Mouse (Mus musculus): ENCODE data around the gene Kat6b. TPM values are rescaled to one million over a fixed set of nuclear protein-coding genes. Genes with fewer than 3 reads are reported as not detected.

Gene Kat6b
- polyA plus RNA-seq, 1 experiment from 2014 or later = 7.2 TPM

- 83% methylated on average over 2 of the region's 2 CpGs for WGBS
- no peak for TF ChIP-seq CTCF (IDR thresholded peaks at IDR 0.05; ENCODE audit: low read depth)
- H3K36me3 ChIP-seq (ENCODE audit: insufficient read depth, low read length) = no peaks in the 10 kb centered on the region
- no peaks in the 10 kb centered on the region for H3K27me3 ChIP-seq (ENCODE audit: insufficient read depth, low read length)
- no peak overlapping the region for H3K27ac ChIP-seq
- H3K4me1 ChIP-seq (replicated peaks; ENCODE audit: insufficient read depth, low read length) = 0 out of 2 replicates have a peak, but pooled peaks cover 4% of the 10 kb centered on the region
- no peaks in the 10 kb centered on the region for H3K9me3 ChIP-seq (replicated peaks; ENCODE audit: low read length)
- H3K4me3 ChIP-seq (replicated peaks; ENCODE audit: low read depth, low read length) = no peak overlapping the region
- ATAC-seq (replicated peaks; ENCODE audit: low FRiP score, low read depth) (no peak), DNase-seq (ENCODE audit: low spot score) (no peak)
- no peak overlapping the region for H3K4me2 ChIP-seq (ENCODE audit: low read length)
- no peak overlapping the region for H3K9ac ChIP-seq (ENCODE audit: low read depth, low read length)
Observed at GRCm38 (mm10) chr14:21705462-21705861, 224.2 kb downstream of the Kat6b start.

- Histone ChIP-seq H3K36me3 (ENCODE audit: insufficient read depth, low read length) (no peaks in the 10 kb centered on the region), H3K4me3 (replicated peaks; ENCODE audit: low read depth, low read length) (no peak overlapping the region), H3K9ac (ENCODE audit: low read depth, low read length) (no peak overlapping the region), H3K4me1 (replicated peaks; ENCODE audit: insufficient read depth, low read length) (0 out of 2 replicates have a peak, but pooled peaks cover 4% of the 10 kb centered on the region), H3K27me3 (ENCODE audit: insufficient read depth, low read length) (no peaks in the 10 kb centered on the region), H3K9me3 (replicated peaks; ENCODE audit: low read length) (no peaks in the 10 kb centered on the region), H3K27ac (no peak overlapping the region), H3K4me2 (ENCODE audit: low read length) (no peak overlapping the region)
- 65% methylated on average over 12 of the region's 12 CpGs for WGBS
- no peak for ATAC-seq (replicated peaks; ENCODE audit: low FRiP score, low read depth)
- no peak for TF ChIP-seq CTCF (IDR thresholded peaks at IDR 0.05; ENCODE audit: low read depth)
- DNase-seq (ENCODE audit: low spot score) = no peak
Observed at GRCm38 (mm10) chr14:21706759-21707571, 225.7 kb downstream of the Kat6b start.

GRCm38 (mm10) chr14:21709545-21709944, 228.3 kb downstream of the Kat6b start:
- WGBS = 66% methylated on average over 2 of the region's 2 CpGs

GRCm38 (mm10) chr14:21711231-21711630, 230.0 kb downstream of the Kat6b start:
- DNase-seq (ENCODE audit: low spot score) (no peak), ATAC-seq (replicated peaks; ENCODE audit: low FRiP score, low read depth) (no peak)
- H3K4me1 ChIP-seq (replicated peaks; ENCODE audit: insufficient read depth, low read length) = no peaks in the 10 kb centered on the region
- H3K27ac ChIP-seq = no peak overlapping the region
- no peak overlapping the region for H3K4me2 ChIP-seq (ENCODE audit: low read length)
- no peaks in the 10 kb centered on the region for H3K9me3 ChIP-seq (replicated peaks; ENCODE audit: low read length)
- H3K27me3 ChIP-seq (ENCODE audit: insufficient read depth, low read length) = no peaks in the 10 kb centered on the region
- H3K36me3 ChIP-seq (ENCODE audit: insufficient read depth, low read length) = no peaks in the 10 kb centered on the region
- H3K9ac ChIP-seq (ENCODE audit: low read depth, low read length) = no peak overlapping the region
- no peak overlapping the region for H3K4me3 ChIP-seq (replicated peaks; ENCODE audit: low read depth, low read length)
- TF ChIP-seq CTCF (IDR thresholded peaks at IDR 0.05; ENCODE audit: low read depth) = no peak
- 84% methylated on average over 2 of the region's 2 CpGs for WGBS

More at GRCm38 (mm10) chr14:21709545-21709944, 228.3 kb downstream of the Kat6b start:
- Histone ChIP-seq H3K4me2 (ENCODE audit: low read length) (no peak overlapping the region), H3K4me1 (replicated peaks; ENCODE audit: insufficient read depth, low read length) (no peaks in the 10 kb centered on the region), H3K9me3 (replicated peaks; ENCODE audit: low read length) (no peaks in the 10 kb centered on the region), H3K9ac (ENCODE audit: low read depth, low read length) (no peak overlapping the region), H3K36me3 (ENCODE audit: insufficient read depth, low read length) (no peaks in the 10 kb centered on the region), H3K27me3 (ENCODE audit: insufficient read depth, low read length) (no peaks in the 10 kb centered on the region), H3K4me3 (replicated peaks; ENCODE audit: low read depth, low read length) (no peak overlapping the region), H3K27ac (no peak overlapping the region)
- DNase-seq (ENCODE audit: low spot score) (no peak), ATAC-seq (replicated peaks; ENCODE audit: low FRiP score, low read depth) (0 out of 2 replicates have a peak, but pooled peaks have one; percentile 13)
- TF ChIP-seq CTCF (IDR thresholded peaks at IDR 0.05; ENCODE audit: low read depth) = peak; percentile 37; the same call in 1 of the 2 replicates

- no peak within 1 kb of the TSS for H3K4me2 ChIP-seq (ENCODE audit: low read length)
- DNase-seq (ENCODE audit: low spot score) = no peak
- H3K9me3 ChIP-seq (replicated peaks; ENCODE audit: low read length) = no peaks in the 10 kb centered on the region
- no peaks in the 10 kb centered on the region for H3K4me1 ChIP-seq (replicated peaks; ENCODE audit: insufficient read depth, low read length)
- H3K27me3 ChIP-seq (ENCODE audit: insufficient read depth, low read length) = no peaks in the 10 kb centered on the region
- no peaks in the 10 kb centered on the region for H3K36me3 ChIP-seq (ENCODE audit: insufficient read depth, low read length)
- H3K9ac ChIP-seq (ENCODE audit: low read depth, low read length) = no peak within 1 kb of the TSS
- H3K27ac ChIP-seq = no peak within 1 kb of the TSS
- TF ChIP-seq CTCF (IDR thresholded peaks at IDR 0.05; ENCODE audit: low read depth) = no peak
- ATAC-seq (replicated peaks; ENCODE audit: low FRiP score, low read depth) = no peak
- H3K4me3 ChIP-seq (replicated peaks; ENCODE audit: low read depth, low read length) = no peak within 1 kb of the TSS
- WGBS = 67% methylated on average over 5 of the region's 5 CpGs
Observed at GRCm38 (mm10) chr14:21714486-21714885, 233.3 kb downstream of the Kat6b start, which contains the start of gene Dupd1. Dupd1 (minus strand) TSS chr14:21714576.

- Histone ChIP-seq H3K4me1 (replicated peaks; ENCODE audit: insufficient read depth, low read length) (no peaks in the 10 kb centered on the region), H3K4me3 (replicated peaks; ENCODE audit: low read depth, low read length) (no peak overlapping the region), H3K36me3 (ENCODE audit: insufficient read depth, low read length) (no peaks in the 10 kb centered on the region), H3K9ac (ENCODE audit: low read depth, low read length) (no peak overlapping the region), H3K4me2 (ENCODE audit: low read length) (no peak overlapping the region), H3K27ac (no peak overlapping the region), H3K27me3 (ENCODE audit: insufficient read depth, low read length) (no peaks in the 10 kb centered on the region), H3K9me3 (replicated peaks; ENCODE audit: low read length) (no peaks in the 10 kb centered on the region)
- DNase-seq (ENCODE audit: low spot score) (no peak), ATAC-seq (replicated peaks; ENCODE audit: low FRiP score, low read depth) (no peak)
- 24% methylated on average over 17 of the region's 17 CpGs for WGBS
- no peak for TF ChIP-seq CTCF (IDR thresholded peaks at IDR 0.05; ENCODE audit: low read depth)
Observed at GRCm38 (mm10) chr14:21719646-21720383, 238.6 kb downstream of the Kat6b start.

All from kidney, postnatal 0 days (tissue).